Mouse (Mus musculus): ENCODE results near the gene Mtcl1. TPM values are rescaled to one million over a fixed set of nuclear protein-coding genes. Genes with fewer than 3 reads are reported as not detected.
A peak's percentile ranks its signal among the peaks of the same experiment; 100 is the strongest.

Mtcl1 gene
- polyA plus RNA-seq, 1 experiment from 2014 or later: 11.7 TPM

- Histone ChIP-seq H3K27ac (ENCODE audit: low read depth) (peak overlapping the region; percentile 66), H3K9ac (ENCODE audit: low read length) (no peak overlapping the region), H3K9me3 (ENCODE audit: control insufficient read depth, low read length) (no peaks in the 10 kb centered on the region), H3K36me3 (ENCODE audit: control insufficient read depth, insufficient read depth, low read length) (no peaks in the 10 kb centered on the region), H3K27me3 (replicated peaks; ENCODE audit: control insufficient read depth, insufficient read depth, low read length) (no peaks in the 10 kb centered on the region), H3K4me2 (ENCODE audit: low read length) (peak overlapping the region; percentile 34), H3K4me1 (replicated peaks; ENCODE audit: control insufficient read depth, insufficient read depth, low read length) (peaks cover 20% of the 10 kb centered on the region), H3K4me3 (ENCODE audit: low read depth, low read length) (no peak overlapping the region)
- no peak for DNase-seq (ENCODE audit: low spot score)
- peak; percentile 55 for ATAC-seq (replicated peaks; ENCODE audit: low FRiP score, low TSS enrichment, low read depth)
- 12% methylated on average over 10 of the region's 10 CpGs for WGBS
Measured at GRCm38 (mm10) chr17:66315451-66315850, 134.1 kb downstream of the Mtcl1 start.

- peak overlapping the region; percentile 34 for H3K4me2 ChIP-seq (ENCODE audit: low read length)
- ATAC-seq (replicated peaks; ENCODE audit: low FRiP score, low TSS enrichment, low read depth): no peak
Measured at GRCm38 (mm10) chr17:66314566-66315285, 134.8 kb downstream of the Mtcl1 start.

GRCm38 (mm10) chr17:66301906-66302305, 147.6 kb downstream of the Mtcl1 start:
- H3K27ac ChIP-seq (ENCODE audit: low read depth): no peak overlapping the region
- no peaks in the 10 kb centered on the region for H3K4me1 ChIP-seq (replicated peaks; ENCODE audit: control insufficient read depth, insufficient read depth, low read length)
- no peak for DNase-seq (ENCODE audit: low spot score)
- H3K4me3 ChIP-seq (ENCODE audit: low read depth, low read length): no peak overlapping the region
- no peak overlapping the region for H3K4me2 ChIP-seq (ENCODE audit: low read length)
- WGBS: 88% methylated on average over 7 of the region's 7 CpGs
- no peaks in the 10 kb centered on the region for H3K36me3 ChIP-seq (ENCODE audit: control insufficient read depth, insufficient read depth, low read length)
- no peak for ATAC-seq (replicated peaks; ENCODE audit: low FRiP score, low TSS enrichment, low read depth)
- no peaks in the 10 kb centered on the region for H3K9me3 ChIP-seq (ENCODE audit: control insufficient read depth, low read length)
- no peak overlapping the region for H3K9ac ChIP-seq (ENCODE audit: low read length)
- H3K27me3 ChIP-seq (replicated peaks; ENCODE audit: control insufficient read depth, insufficient read depth, low read length): no peaks in the 10 kb centered on the region

More at GRCm38 (mm10) chr17:66314566-66315285, 134.8 kb downstream of the Mtcl1 start:
- H3K27ac ChIP-seq (ENCODE audit: low read depth): peak overlapping the region; percentile 66
- H3K27me3 ChIP-seq (replicated peaks; ENCODE audit: control insufficient read depth, insufficient read depth, low read length): no peaks in the 10 kb centered on the region
- no peak for DNase-seq (ENCODE audit: low spot score)
- WGBS: 38% methylated on average over 13 of the region's 13 CpGs
- H3K9ac ChIP-seq (ENCODE audit: low read length): no peak overlapping the region
- H3K4me3 ChIP-seq (ENCODE audit: low read depth, low read length): 0 out of 2 replicates have a peak overlapping the region, but pooled peaks have one; percentile 3
- peaks cover 20% of the 10 kb centered on the region for H3K4me1 ChIP-seq (replicated peaks; ENCODE audit: control insufficient read depth, insufficient read depth, low read length)
- no peaks in the 10 kb centered on the region for H3K9me3 ChIP-seq (ENCODE audit: control insufficient read depth, low read length)
- H3K36me3 ChIP-seq (ENCODE audit: control insufficient read depth, insufficient read depth, low read length): no peaks in the 10 kb centered on the region

GRCm38 (mm10) chr17:66301267-66301666, 148.3 kb downstream of the Mtcl1 start:
- no peak for DNase-seq (ENCODE audit: low spot score)
- no peak for ATAC-seq (replicated peaks; ENCODE audit: low FRiP score, low TSS enrichment, low read depth)
- no peak overlapping the region for H3K4me3 ChIP-seq (ENCODE audit: low read depth, low read length)
- H3K27ac ChIP-seq (ENCODE audit: low read depth): no peak overlapping the region
- H3K36me3 ChIP-seq (ENCODE audit: control insufficient read depth, insufficient read depth, low read length): no peaks in the 10 kb centered on the region
- 59% methylated on average over 4 of the region's 4 CpGs for WGBS
- H3K4me1 ChIP-seq (replicated peaks; ENCODE audit: control insufficient read depth, insufficient read depth, low read length): no peaks in the 10 kb centered on the region
- no peak overlapping the region for H3K4me2 ChIP-seq (ENCODE audit: low read length)
- H3K9me3 ChIP-seq (ENCODE audit: control insufficient read depth, low read length): no peaks in the 10 kb centered on the region
- no peaks in the 10 kb centered on the region for H3K27me3 ChIP-seq (replicated peaks; ENCODE audit: control insufficient read depth, insufficient read depth, low read length)
- H3K9ac ChIP-seq (ENCODE audit: low read length): no peak overlapping the region

- Histone ChIP-seq H3K4me1 (replicated peaks; ENCODE audit: control insufficient read depth, insufficient read depth, low read length) (no peaks in the 10 kb centered on the region), H3K9ac (ENCODE audit: low read length) (no peak overlapping the region), H3K27me3 (replicated peaks; ENCODE audit: control insufficient read depth, insufficient read depth, low read length) (no peaks in the 10 kb centered on the region), H3K4me2 (ENCODE audit: low read length) (no peak overlapping the region), H3K36me3 (ENCODE audit: control insufficient read depth, insufficient read depth, low read length) (no peaks in the 10 kb centered on the region), H3K4me3 (ENCODE audit: low read depth, low read length) (no peak overlapping the region), H3K9me3 (ENCODE audit: control insufficient read depth, low read length) (no peaks in the 10 kb centered on the region), H3K27ac (ENCODE audit: low read depth) (no peak overlapping the region)
- ATAC-seq (replicated peaks; ENCODE audit: low FRiP score, low TSS enrichment, low read depth): no peak
- 84% methylated on average over 3 of the region's 3 CpGs for WGBS
- no peak for DNase-seq (ENCODE audit: low spot score)
Measured at GRCm38 (mm10) chr17:66297721-66298120, 151.8 kb downstream of the Mtcl1 start.

- ATAC-seq (replicated peaks; ENCODE audit: low FRiP score, low TSS enrichment, low read depth): no peak
- WGBS: 88% methylated on average over 4 of the region's 4 CpGs
Measured at GRCm38 (mm10) chr17:66293581-66293980, 156.0 kb downstream of the Mtcl1 start.

GRCm38 (mm10) chr17:66289894-66290293, 159.7 kb downstream of the Mtcl1 start:
- no peaks in the 10 kb centered on the region for H3K36me3 ChIP-seq (ENCODE audit: control insufficient read depth, insufficient read depth, low read length)
- ATAC-seq (replicated peaks; ENCODE audit: low FRiP score, low TSS enrichment, low read depth): no peak
- no peak overlapping the region for H3K27ac ChIP-seq (ENCODE audit: low read depth)
- no peaks in the 10 kb centered on the region for H3K9me3 ChIP-seq (ENCODE audit: control insufficient read depth, low read length)
- H3K4me3 ChIP-seq (ENCODE audit: low read depth, low read length): no peak overlapping the region
- no peak overlapping the region for H3K4me2 ChIP-seq (ENCODE audit: low read length)
- H3K27me3 ChIP-seq (replicated peaks; ENCODE audit: control insufficient read depth, insufficient read depth, low read length): no peaks in the 10 kb centered on the region
- DNase-seq (ENCODE audit: low spot score): no peak
- no peaks in the 10 kb centered on the region for H3K4me1 ChIP-seq (replicated peaks; ENCODE audit: control insufficient read depth, insufficient read depth, low read length)
- H3K9ac ChIP-seq (ENCODE audit: low read length): no peak overlapping the region
- 87% methylated on average over 4 of the region's 4 CpGs for WGBS

More at GRCm38 (mm10) chr17:66293581-66293980, 156.0 kb downstream of the Mtcl1 start:
- Histone ChIP-seq H3K27ac (ENCODE audit: low read depth) (no peak overlapping the region), H3K27me3 (replicated peaks; ENCODE audit: control insufficient read depth, insufficient read depth, low read length) (no peaks in the 10 kb centered on the region), H3K4me1 (replicated peaks; ENCODE audit: control insufficient read depth, insufficient read depth, low read length) (no peaks in the 10 kb centered on the region), H3K9ac (ENCODE audit: low read length) (no peak overlapping the region), H3K9me3 (ENCODE audit: control insufficient read depth, low read length) (no peaks in the 10 kb centered on the region), H3K36me3 (ENCODE audit: control insufficient read depth, insufficient read depth, low read length) (no peaks in the 10 kb centered on the region), H3K4me2 (ENCODE audit: low read length) (no peak overlapping the region), H3K4me3 (ENCODE audit: low read depth, low read length) (no peak overlapping the region)
- DNase-seq (ENCODE audit: low spot score): no peak

All from intestine, embryonic 14.5 days (tissue).